Mouse (Mus musculus) embryonic facial prominence, embryonic 14.5 days (tissue): Measurements from ENCODE around the gene Fn1. TPM values are rescaled to one million over a fixed set of nuclear protein-coding genes. Genes with fewer than 3 reads are reported as not detected.

ENCODE experiments used
- ATAC-seq: fragments of 200-750 bp; cut with Nextera tagmentation; 2 replicates; pipeline ENCODE4 v1.8.0; 2017; ENCODE audit warnings: low read depth, moderate number of reproducible peaks, moderate TSS enrichment
- DNase-seq: peaks from one replicate; pipeline ENCODE4 v3.0.0-alpha.2; 2015; ENCODE audit warnings: low spot score
- H3K27ac ChIP-seq: fragments of 300-500 bp; sonication (generic); replicated peaks from 2 replicates; pipeline ENCODE4 v1.5.1; 2014; ENCODE audit warnings: low read depth, mild to moderate bottlenecking, low read length, moderate library complexity
- H3K27me3 ChIP-seq: fragments of 300-500 bp; sonication (generic); replicated peaks from 2 replicates; pipeline ENCODE4 v1.6.1; 2014; ENCODE audit warnings: low read length; ENCODE audit not compliant: control insufficient read depth, insufficient read depth
- H3K36me3 ChIP-seq: fragments of 300-500 bp; sonication (generic); 2 replicates; pipeline ENCODE4 v1.6.1; 2014; ENCODE audit warnings: low read length, mixed read lengths; ENCODE audit not compliant: control insufficient read depth, insufficient read depth
- H3K4me1 ChIP-seq: fragments of 300-500 bp; sonication (generic); 2 replicates; pipeline ENCODE4 v1.6.1; 2014; ENCODE audit warnings: antibody characterized with exemption, low read length; ENCODE audit not compliant: control insufficient read depth, insufficient read depth
- H3K4me2 ChIP-seq: fragments of 300-500 bp; sonication (generic); 2 replicates; pipeline ENCODE4 v1.6.1; 2014; ENCODE audit warnings: low read depth, mild to moderate bottlenecking, low read length, moderate library complexity, mixed read lengths
- H3K4me3 ChIP-seq: fragments of 300-500 bp; sonication (generic); 2 replicates; pipeline ENCODE4 v1.5.1; 2014; ENCODE audit warnings: low read depth, mild to moderate bottlenecking, low read length
- H3K9ac ChIP-seq: fragments of 300-500 bp; sonication (generic); 2 replicates; pipeline ENCODE4 v1.6.1; 2014; ENCODE audit warnings: low read depth, mild to moderate bottlenecking, low read length, moderate library complexity, mixed read lengths
- H3K9me3 ChIP-seq: fragments of 300-500 bp; sonication (generic); 2 replicates; pipeline ENCODE4 v1.6.1; 2016; ENCODE audit warnings: low read length; ENCODE audit not compliant: control insufficient read depth
- WGBS: fragments of 180-500 bp; shearing (Covaris S2); extraction: QIAGEN DNeasy Blood & Tissue Kit; methylation state at CpG from one replicate; pipeline ENCODE4 v1.1.7; 2014; 5-methylcytosine and 5-hydroxymethylcytosine counted together
- polyA plus RNA-seq: library from polyadenylated mRNA; unstranded; fragments of >200 nt; fragmentation: Nextera tagmentation; extraction: Ambion mirVana; gene quantifications from 2 replicates; pipeline ENCODE4 v1.2.1, GENCODE M21; 2014

Gene Fn1
- polyA plus RNA-seq, 1 experiment from 2014 or later, result 277 TPM

- WGBS, result under 1% methylated on average over 41 of the region's 55 CpGs
- no peaks in the 10 kb centered on the region for H3K27me3 ChIP-seq
Observed at GRCm38 (mm10) chr1:71556688-71557612, 96.0 kb downstream of the Fn1 start, which contains the start of gene Atic. Gene Atic (plus strand): TSS chr1:71557150.

GRCm38 (mm10) chr1:71550626-71551195, 102.3 kb downstream of the Fn1 start:
- no peak overlapping the region for H3K27ac ChIP-seq
- H3K4me2 ChIP-seq, result no peak overlapping the region
- no peaks in the 10 kb centered on the region for H3K36me3 ChIP-seq
- WGBS, result 74% methylated on average over 10 of the region's 10 CpGs
- ATAC-seq (no peak), DNase-seq (no peak)
- no peak overlapping the region for H3K9ac ChIP-seq
- H3K4me3 ChIP-seq, result no peak overlapping the region
- H3K9me3 ChIP-seq, result no peaks in the 10 kb centered on the region
- no peaks in the 10 kb centered on the region for H3K4me1 ChIP-seq
- H3K27me3 ChIP-seq, result no peaks in the 10 kb centered on the region

More at GRCm38 (mm10) chr1:71556688-71557612, 96.0 kb downstream of the Fn1 start, which contains the start of gene Atic:
- Histone ChIP-seq H3K4me2 (peak within 1 kb of the TSS; percentile 92), H3K9me3 (no peaks in the 10 kb centered on the region), H3K36me3 (peaks cover 38% of the 10 kb centered on the region), H3K9ac (peak within 1 kb of the TSS; percentile 87), H3K4me3 (peak within 1 kb of the TSS; percentile 77), H3K4me1 (peaks cover 11% of the 10 kb centered on the region; the same call in 1 of the 2 replicates), H3K27ac (peak within 1 kb of the TSS; percentile 87)
- DNase-seq (peak; percentile 97), ATAC-seq (peak; percentile 99)

GRCm38 (mm10) chr1:71540437-71540836, 112.6 kb downstream of the Fn1 start:
- Histone ChIP-seq H3K4me2 (no peak overlapping the region), H3K4me3 (no peak overlapping the region), H3K27me3 (no peaks in the 10 kb centered on the region), H3K4me1 (no peaks in the 10 kb centered on the region), H3K9me3 (no peaks in the 10 kb centered on the region), H3K36me3 (no peaks in the 10 kb centered on the region), H3K27ac (no peak overlapping the region), H3K9ac (no peak overlapping the region)
- ATAC-seq (no peak), DNase-seq (no peak)
- 74% methylated on average over 3 of the region's 3 CpGs for WGBS

- no peaks in the 10 kb centered on the region for H3K27me3 ChIP-seq
- no peak overlapping the region for H3K9ac ChIP-seq
- H3K36me3 ChIP-seq, result no peaks in the 10 kb centered on the region
- DNase-seq (no peak), ATAC-seq (no peak)
- H3K9me3 ChIP-seq, result no peaks in the 10 kb centered on the region
- 83% methylated on average over 4 of the region's 4 CpGs for WGBS
- no peak overlapping the region for H3K4me3 ChIP-seq
- H3K4me2 ChIP-seq, result no peak overlapping the region
- H3K4me1 ChIP-seq, result no peaks in the 10 kb centered on the region
- no peak overlapping the region for H3K27ac ChIP-seq
Observed at GRCm38 (mm10) chr1:71539641-71540040, 113.4 kb downstream of the Fn1 start.

Other genes with a start within 250 kb of the Fn1 start
- 1.4 and 1.5 TPM in 2 replicates for gene Abca12, start 238.3 kb downstream of the Fn1 start, polyA plus RNA-seq
- gene Atic, start 96.0 kb downstream of the Fn1 start, polyA plus RNA-seq, result 53.8 and 62.9 TPM in 2 replicates